Mouse (Mus musculus): ENCODE measurements at regions not wholly inside any gene's neighbourhood (a gene's known extent, or its start where the extent isn't known, plus 50 kb on each side); places are given as distances from the start of the nearest gene placed in this dataset.

DNA sequence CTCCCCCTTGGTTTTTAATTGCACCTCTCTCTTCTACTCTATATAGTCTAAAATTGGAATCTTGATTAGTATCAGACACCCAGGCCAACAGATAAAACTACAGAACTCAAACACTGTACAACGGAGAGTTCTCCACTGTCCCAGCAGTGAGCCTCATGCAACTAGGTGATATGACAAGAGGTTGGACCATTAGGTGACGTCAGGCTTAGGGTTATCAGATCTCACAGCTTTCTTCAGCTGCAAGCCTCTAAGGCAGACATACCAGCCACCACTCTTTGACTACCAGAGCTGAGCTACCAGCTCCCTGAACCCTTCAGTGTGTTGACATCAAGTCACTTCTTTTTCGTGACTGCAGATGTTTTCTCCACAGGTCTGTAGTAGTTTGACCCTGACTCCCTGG is 141.8 kb upstream of the Tank start:
- Histone ChIP-seq H3K4me2 (ENCODE audit: insufficient read depth, low read depth, poor library complexity, severe bottlenecking) (no peak overlapping the region), H3K36me3 (replicated peaks in 1 of 2; ENCODE audit: control insufficient read depth in 1 of 2, insufficient read depth in 1 of 2, low read length in 1 of 2) (no peaks in the 10 kb centered on the region), H3K27ac (ENCODE audit: insufficient read depth, low read depth) (no peak overlapping the region), H3K4me1 (ENCODE audit: control insufficient read depth in 1 of 2, insufficient read depth in 2 of 2) (no peaks in the 10 kb centered on the region), H3K4me3 (replicated peaks in 1 of 3; ENCODE audit: low read depth in 2 of 3, low read length in 2 of 3, poor library complexity in 1 of 3) (no peak overlapping the region), H3K79me2 (replicated peaks; ENCODE audit: control insufficient read depth, extremely low read depth, insufficient read depth, poor library complexity, severe bottlenecking) (no peaks in the 10 kb centered on the region), H3K27me3 (replicated peaks) (no peaks in the 10 kb centered on the region), H3K9ac (ENCODE audit: insufficient read depth, low read depth) (no peak overlapping the region), H3K9me3 (replicated peaks; ENCODE audit: low read length) (no peaks in the 10 kb centered on the region)
- DNase-seq (ENCODE audit: extremely low read depth) = no peak
- in situ Hi-C loops (cut with MboI; ENCODE audit: low pct_ligation_motif_present, low pct_unique_long_range_greater_than_20kb, low sequenced_read_pairs) = no loop called here
- dilution Hi-C loops (cut with MboI; ENCODE audit: extremely low pct_ligation_motif_present, extremely low pct_unique_long_range_greater_than_20kb, low sequenced_read_pairs) = no loop called here
- no peak for TF ChIP-seq JUND (conservative IDR thresholded peaks at IDR 0.05; ENCODE audit: low read depth, low read length)
- TF ChIP-seq IRF4 (IDR thresholded peaks at IDR 0.05; ENCODE audit: low read depth, low read length) = no peak
- TF ChIP-seq ELF1 (IDR thresholded peaks at IDR 0.05; ENCODE audit: low read depth, low read length) = no peak
- TF ChIP-seq RAD21 (IDR thresholded peaks at IDR 0.05; ENCODE audit: low read depth, low read length) = no peak
- TF ChIP-seq ZMIZ1 (IDR thresholded peaks at IDR 0.05; ENCODE audit: low read depth, low read length) = no peak
- TF ChIP-seq USF1 (IDR thresholded peaks at IDR 0.05; ENCODE audit: low read depth, low read length) = no peak
- TF ChIP-seq GABPA (IDR thresholded peaks at IDR 0.05; ENCODE audit: insufficient replicate concordance, low read depth, low read length) = no peak
- no peak for TF ChIP-seq NELFE (IDR thresholded peaks at IDR 0.05; ENCODE audit: low read depth, low read length)
- TF ChIP-seq MYC (IDR thresholded peaks at IDR 0.05; ENCODE audit: low read depth, low read length) = no peak
- TF ChIP-seq POLR2A (IDR thresholded peaks at IDR 0.05; ENCODE audit: low read depth, low read length) = no peak
- no peak for TF ChIP-seq E2F4 (IDR thresholded peaks at IDR 0.05; ENCODE audit: insufficient replicate concordance, low read depth, low read length)
- TF ChIP-seq MXI1 (IDR thresholded peaks at IDR 0.05; ENCODE audit: low read depth, low read length) = no peak
- no peak for TF ChIP-seq PAX5 (IDR thresholded peaks at IDR 0.05; ENCODE audit: low read length)
- no peak for TF ChIP-seq CTCF (conservative IDR thresholded peaks at IDR 0.05 in 1 of 2, IDR thresholded peaks at IDR 0.05 in 1 of 2; ENCODE audit: low read depth in 2 of 2, low read length in 2 of 2)
- no peak for TF ChIP-seq EP300 (IDR thresholded peaks at IDR 0.05; ENCODE audit: low read length)
- TF ChIP-seq KAT2A (IDR thresholded peaks at IDR 0.05; ENCODE audit: insufficient replicate concordance, low read length) = no peak
- no peak for TF ChIP-seq HCFC1 (IDR thresholded peaks at IDR 0.05; ENCODE audit: low read depth, low read length)

DNA sequence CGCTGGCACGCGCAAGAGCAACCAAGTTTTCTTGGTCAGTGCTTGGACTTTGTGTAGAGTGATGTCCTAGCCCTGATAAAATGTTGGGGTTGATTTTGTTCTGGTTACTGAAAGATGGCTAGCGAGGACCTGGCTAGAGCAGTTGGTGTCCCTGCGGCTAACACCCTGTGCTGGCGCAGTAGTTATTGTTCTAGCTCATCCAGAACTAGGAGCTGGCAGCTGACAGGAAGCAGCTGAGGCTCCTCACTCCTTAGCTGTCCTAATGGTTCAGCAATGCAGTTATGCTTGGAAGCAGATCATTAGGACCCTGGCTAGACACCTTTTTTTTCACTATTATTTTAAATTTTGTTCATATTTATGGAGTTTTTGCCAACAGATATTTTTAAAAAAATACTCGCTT is 170.5 kb upstream of the Tank start:
- in situ Hi-C loops (cut with MboI; ENCODE audit: low pct_ligation_motif_present, low pct_unique_long_range_greater_than_20kb, low sequenced_read_pairs) (no loop called here), dilution Hi-C loops (cut with MboI; ENCODE audit: extremely low pct_ligation_motif_present, extremely low pct_unique_long_range_greater_than_20kb, low sequenced_read_pairs) (no loop called here)
- Histone ChIP-seq H3K36me3 (replicated peaks in 1 of 2; ENCODE audit: control insufficient read depth in 1 of 2, insufficient read depth in 1 of 2, low read length in 1 of 2) (no peaks in the 10 kb centered on the region), H3K27ac (ENCODE audit: insufficient read depth, low read depth) (no peak overlapping the region), H3K79me2 (replicated peaks; ENCODE audit: control insufficient read depth, extremely low read depth, insufficient read depth, poor library complexity, severe bottlenecking) (no peaks in the 10 kb centered on the region), H3K4me1 (ENCODE audit: control insufficient read depth in 1 of 2, insufficient read depth in 2 of 2) (peaks cover 7 to 18% of the 10 kb centered on the region in 2 experiments), H3K4me3 (replicated peaks in 1 of 3; ENCODE audit: low read depth in 2 of 3, low read length in 2 of 3, poor library complexity in 1 of 3) (no peak overlapping the region), H3K9me3 (replicated peaks; ENCODE audit: low read length) (no peaks in the 10 kb centered on the region), H3K27me3 (replicated peaks) (no peaks in the 10 kb centered on the region), H3K9ac (ENCODE audit: insufficient read depth, low read depth) (no peak overlapping the region), H3K4me2 (ENCODE audit: insufficient read depth, low read depth, poor library complexity, severe bottlenecking) (no peak overlapping the region)
- TF ChIP-seq TCF12 (IDR thresholded peaks at IDR 0.05; ENCODE audit: low read depth, low read length) = no peak
- TF ChIP-seq MAZ (IDR thresholded peaks at IDR 0.05; ENCODE audit: low read depth, low read length) = no peak
- TF ChIP-seq NELFE (IDR thresholded peaks at IDR 0.05; ENCODE audit: low read depth, low read length) = no peak
- TF ChIP-seq ZC3H11A (IDR thresholded peaks at IDR 0.05; ENCODE audit: low read depth, low read length) = no peak
- TF ChIP-seq JUND (conservative IDR thresholded peaks at IDR 0.05; ENCODE audit: low read depth, low read length) = no peak
- TF ChIP-seq CHD2 (IDR thresholded peaks at IDR 0.05; ENCODE audit: low read length) = no peak
- TF ChIP-seq BHLHE40 (IDR thresholded peaks at IDR 0.05; ENCODE audit: low read depth, low read length) = no peak
- TF ChIP-seq EP300 (IDR thresholded peaks at IDR 0.05; ENCODE audit: low read length) = no peak
- no peak for TF ChIP-seq ELF1 (IDR thresholded peaks at IDR 0.05; ENCODE audit: low read depth, low read length)
- DNase-seq (ENCODE audit: extremely low read depth) = no peak
